Mouse (Mus musculus) megakaryocyte, embryonic 14.5 days (primary cell): ENCODE measurements around the gene Pde4d.

Source experiments
- FLI1 ChIP-seq: IDR thresholded peaks from 2 replicates; pipeline ENCODE4 v1.6.1; 2012; ENCODE audit warnings: low read length, inconsistent platforms, mixed read lengths
- GATA1 ChIP-seq: IDR thresholded peaks from 3 replicates; pipeline ENCODE4 v1.6.1; 2012; ENCODE audit warnings: mixed read lengths, low read length, inconsistent platforms, borderline replicate concordance

GRCm38 (mm10) chr13:109761081-109761480, 1311.3 kb downstream of the Pde4d start:
- TF ChIP-seq GATA1 (no peak), FLI1 (no peak)
